Mouse (Mus musculus): ENCODE measurements around the gene Ptprf. TPM values are rescaled to one million over a fixed set of nuclear protein-coding genes. Genes with fewer than 3 reads are reported as not detected.

The Ptprf gene
- polyA plus RNA-seq, 1 experiment from 2014 or later = 73.4 TPM

DNA sequence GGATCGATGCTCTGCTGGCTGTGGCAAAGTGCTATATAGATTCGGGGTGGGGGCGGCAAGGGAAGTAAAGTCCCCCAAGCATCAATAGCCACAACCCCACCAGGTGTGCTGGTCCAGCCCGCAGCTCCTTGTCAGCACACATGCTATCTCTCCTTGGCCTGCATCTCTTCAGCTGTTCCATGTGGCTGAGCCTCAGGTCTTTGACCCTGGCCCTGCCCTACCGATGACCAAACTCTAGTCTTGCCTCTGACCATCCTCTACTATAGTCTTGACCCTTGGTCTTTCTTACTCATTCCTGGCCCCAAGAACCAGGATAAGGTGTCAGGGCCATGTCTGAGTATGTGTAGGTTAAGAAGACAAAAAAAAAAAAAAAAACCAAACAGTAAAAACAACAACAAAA, 33.2 kb downstream of the Ptprf start:
- H3K36me3 ChIP-seq (ENCODE audit: control insufficient read depth, insufficient read depth, low read length) = peaks cover 47% of the 10 kb centered on the region
- H3K4me2 ChIP-seq (ENCODE audit: low read length) = no peak overlapping the region
- WGBS = 95% methylated on average over 5 of the region's 5 CpGs
- no peak overlapping the region for H3K9ac ChIP-seq (replicated peaks; ENCODE audit: low read length)
- H3K27me3 ChIP-seq (ENCODE audit: control insufficient read depth, insufficient read depth, low read length) = no peaks in the 10 kb centered on the region
- peaks cover 38% of the 10 kb centered on the region for H3K4me1 ChIP-seq (ENCODE audit: control insufficient read depth, insufficient read depth, low read length)
- no peak for DNase-seq
- H3K9me3 ChIP-seq (ENCODE audit: control insufficient read depth, low read length) = no peaks in the 10 kb centered on the region
- H3K27ac ChIP-seq (replicated peaks; ENCODE audit: low read depth, low read length) = no peak overlapping the region
- H3K4me3 ChIP-seq (replicated peaks; ENCODE audit: low read depth, low read length) = no peak overlapping the region
- ATAC-seq (ENCODE audit: low FRiP score, low TSS enrichment) = no peak

- 88% methylated on average over 10 of the region's 10 CpGs for WGBS
- no peak for ATAC-seq (ENCODE audit: low FRiP score, low TSS enrichment)
- peaks cover 32% of the 10 kb centered on the region for H3K4me1 ChIP-seq (ENCODE audit: control insufficient read depth, insufficient read depth, low read length)
- no peak overlapping the region for H3K9ac ChIP-seq (replicated peaks; ENCODE audit: low read length)
- 0 out of 2 replicates have a peak overlapping the region, but pooled peaks have one; percentile 60 for H3K27ac ChIP-seq (replicated peaks; ENCODE audit: low read depth, low read length)
- DNase-seq = no peak
- H3K4me3 ChIP-seq (replicated peaks; ENCODE audit: low read depth, low read length) = no peak overlapping the region
- H3K9me3 ChIP-seq (ENCODE audit: control insufficient read depth, low read length) = no peaks in the 10 kb centered on the region
- no peaks in the 10 kb centered on the region for H3K27me3 ChIP-seq (ENCODE audit: control insufficient read depth, insufficient read depth, low read length)
- H3K36me3 ChIP-seq (ENCODE audit: control insufficient read depth, insufficient read depth, low read length) = peaks cover 50% of the 10 kb centered on the region
- no peak overlapping the region for H3K4me2 ChIP-seq (ENCODE audit: low read length)
Measured at GRCm38 (mm10) chr4:118257416-118257815, 33.8 kb downstream of the Ptprf start.

GRCm38 (mm10) chr4:118256217-118256616, 35.0 kb downstream of the Ptprf start:
- H3K9ac ChIP-seq (replicated peaks; ENCODE audit: low read length) = no peak overlapping the region
- H3K27ac ChIP-seq (replicated peaks; ENCODE audit: low read depth, low read length) = peak overlapping the region; percentile 60
- 62% methylated on average over 12 of the region's 12 CpGs for WGBS
- ATAC-seq (ENCODE audit: low FRiP score, low TSS enrichment) (no peak), DNase-seq (peak; percentile 42)
- peaks cover 62% of the 10 kb centered on the region for H3K36me3 ChIP-seq (ENCODE audit: control insufficient read depth, insufficient read depth, low read length)
- H3K9me3 ChIP-seq (ENCODE audit: control insufficient read depth, low read length) = no peaks in the 10 kb centered on the region
- peaks cover 20% of the 10 kb centered on the region for H3K4me1 ChIP-seq (ENCODE audit: control insufficient read depth, insufficient read depth, low read length)
- no peak overlapping the region for H3K4me2 ChIP-seq (ENCODE audit: low read length)
- no peak overlapping the region for H3K4me3 ChIP-seq (replicated peaks; ENCODE audit: low read depth, low read length)
- H3K27me3 ChIP-seq (ENCODE audit: control insufficient read depth, insufficient read depth, low read length) = no peaks in the 10 kb centered on the region

GRCm38 (mm10) chr4:118254953-118255352, 36.3 kb downstream of the Ptprf start:
- 90% methylated on average over 5 of the region's 5 CpGs for WGBS
- Histone ChIP-seq H3K4me1 (ENCODE audit: control insufficient read depth, insufficient read depth, low read length) (peaks cover 7% of the 10 kb centered on the region), H3K27me3 (ENCODE audit: control insufficient read depth, insufficient read depth, low read length) (no peaks in the 10 kb centered on the region), H3K36me3 (ENCODE audit: control insufficient read depth, insufficient read depth, low read length) (peaks cover 74% of the 10 kb centered on the region), H3K27ac (replicated peaks; ENCODE audit: low read depth, low read length) (no peak overlapping the region), H3K9ac (replicated peaks; ENCODE audit: low read length) (no peak overlapping the region), H3K4me2 (ENCODE audit: low read length) (no peak overlapping the region), H3K9me3 (ENCODE audit: control insufficient read depth, low read length) (no peaks in the 10 kb centered on the region), H3K4me3 (replicated peaks; ENCODE audit: low read depth, low read length) (no peak overlapping the region)
- no peak for DNase-seq
- ATAC-seq (ENCODE audit: low FRiP score, low TSS enrichment) = no peak

DNA sequence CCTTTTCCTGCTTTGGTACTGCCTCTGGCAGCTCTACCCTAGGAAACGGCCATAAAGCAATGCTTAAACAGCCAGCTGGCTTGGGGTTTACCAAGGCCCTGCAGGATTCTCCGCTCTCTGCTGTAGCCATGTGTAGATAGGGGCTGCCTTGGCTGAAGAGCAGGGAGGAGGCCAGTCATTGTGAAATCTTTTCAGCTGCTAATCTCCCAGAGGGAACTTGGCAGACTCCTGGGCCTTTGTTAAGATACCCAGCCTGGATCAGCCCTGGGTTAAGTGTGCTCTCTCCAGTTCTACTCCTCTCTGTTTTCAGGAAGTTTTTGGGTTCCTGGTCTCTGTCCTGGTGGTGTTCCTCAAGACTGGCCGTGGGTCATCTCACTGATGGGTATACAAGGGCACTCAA, 43.9 kb downstream of the Ptprf start:
- WGBS = 69% methylated on average over 3 of the region's 3 CpGs
- no peak overlapping the region for H3K4me2 ChIP-seq (ENCODE audit: low read length)
- H3K36me3 ChIP-seq (ENCODE audit: control insufficient read depth, insufficient read depth, low read length) = peaks cover 69% of the 10 kb centered on the region
- DNase-seq (peak; percentile 42), ATAC-seq (ENCODE audit: low FRiP score, low TSS enrichment) (no peak)
- no peak overlapping the region for H3K9ac ChIP-seq (replicated peaks; ENCODE audit: low read length)
- 0 out of 2 replicates have a peak overlapping the region, but pooled peaks have one; percentile 41 for H3K27ac ChIP-seq (replicated peaks; ENCODE audit: low read depth, low read length)
- no peaks in the 10 kb centered on the region for H3K9me3 ChIP-seq (ENCODE audit: control insufficient read depth, low read length)
- no peak overlapping the region for H3K4me3 ChIP-seq (replicated peaks; ENCODE audit: low read depth, low read length)
- H3K4me1 ChIP-seq (ENCODE audit: control insufficient read depth, insufficient read depth, low read length) = 0 out of 2 replicates have a peak, but pooled peaks cover 3% of the 10 kb centered on the region
- H3K27me3 ChIP-seq (ENCODE audit: control insufficient read depth, insufficient read depth, low read length) = no peaks in the 10 kb centered on the region

GRCm38 (mm10) chr4:118245847-118246246, 45.4 kb downstream of the Ptprf start:
- Histone ChIP-seq H3K4me1 (ENCODE audit: control insufficient read depth, insufficient read depth, low read length) (0 out of 2 replicates have a peak, but pooled peaks cover 3% of the 10 kb centered on the region), H3K4me2 (ENCODE audit: low read length) (no peak overlapping the region), H3K9ac (replicated peaks; ENCODE audit: low read length) (no peak overlapping the region), H3K36me3 (ENCODE audit: control insufficient read depth, insufficient read depth, low read length) (peaks cover 57% of the 10 kb centered on the region), H3K9me3 (ENCODE audit: control insufficient read depth, low read length) (no peaks in the 10 kb centered on the region), H3K4me3 (replicated peaks; ENCODE audit: low read depth, low read length) (no peak overlapping the region), H3K27ac (replicated peaks; ENCODE audit: low read depth, low read length) (no peak overlapping the region), H3K27me3 (ENCODE audit: control insufficient read depth, insufficient read depth, low read length) (no peaks in the 10 kb centered on the region)
- no peak for ATAC-seq (ENCODE audit: low FRiP score, low TSS enrichment)
- 93% methylated on average over 14 of the region's 14 CpGs for WGBS
- no peak for DNase-seq

DNA sequence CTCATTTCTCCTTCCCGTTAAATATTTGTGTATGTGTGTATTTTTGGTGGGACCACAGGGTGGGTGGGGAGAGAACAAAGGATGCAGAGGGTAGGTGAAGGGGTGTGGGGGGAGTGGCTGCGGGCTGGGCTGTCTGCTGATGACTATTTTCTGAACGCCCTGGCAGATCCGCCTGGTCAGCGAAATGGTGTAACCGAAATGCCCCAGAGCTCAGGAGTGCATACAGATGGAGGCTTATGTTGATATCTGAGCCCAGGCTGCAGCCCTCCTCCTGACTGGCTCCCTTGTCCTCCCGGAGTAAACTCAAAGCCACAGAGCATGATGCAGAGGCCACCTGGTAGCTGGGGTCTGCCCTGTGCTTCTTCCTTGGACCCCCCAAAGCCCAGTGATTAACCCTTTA, 47.4 kb downstream of the Ptprf start:
- ATAC-seq (ENCODE audit: low FRiP score, low TSS enrichment) (no peak), DNase-seq (peak; percentile 33)
- Histone ChIP-seq H3K4me1 (ENCODE audit: control insufficient read depth, insufficient read depth, low read length) (no peaks in the 10 kb centered on the region), H3K36me3 (ENCODE audit: control insufficient read depth, insufficient read depth, low read length) (peaks cover 46% of the 10 kb centered on the region), H3K4me3 (replicated peaks; ENCODE audit: low read depth, low read length) (no peak overlapping the region), H3K27me3 (ENCODE audit: control insufficient read depth, insufficient read depth, low read length) (no peaks in the 10 kb centered on the region), H3K9ac (replicated peaks; ENCODE audit: low read length) (no peak overlapping the region), H3K9me3 (ENCODE audit: control insufficient read depth, low read length) (no peaks in the 10 kb centered on the region), H3K27ac (replicated peaks; ENCODE audit: low read depth, low read length) (peak overlapping the region; percentile 63), H3K4me2 (ENCODE audit: low read length) (no peak overlapping the region)
- WGBS = 58% methylated on average over 7 of the region's 7 CpGs

DNA sequence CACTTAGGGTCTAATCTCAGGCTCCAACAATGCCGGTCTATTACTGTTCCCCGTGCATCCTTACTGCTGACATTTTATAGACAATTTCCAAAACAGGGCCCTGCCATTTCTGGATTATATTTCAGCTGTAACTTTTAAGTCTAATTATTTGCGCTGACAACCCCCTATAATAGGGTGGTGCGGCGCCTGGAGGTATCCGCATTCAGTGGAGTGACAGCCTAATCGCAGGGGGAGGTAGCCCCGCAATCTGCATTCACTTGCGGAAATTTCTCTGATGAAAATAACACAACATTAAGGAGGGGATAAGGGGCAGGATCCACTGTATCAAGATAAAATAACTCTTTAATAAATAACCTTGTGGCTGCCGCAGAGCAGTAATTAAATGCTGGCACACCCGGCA, 47.9 kb downstream of the Ptprf start:
- peak overlapping the region; percentile 63; the same call in 1 of the 2 replicates for H3K27ac ChIP-seq (replicated peaks; ENCODE audit: low read depth, low read length)

GRCm38 (mm10) chr4:118239960-118240689, 51.1 kb downstream of the Ptprf start:
- no peak for DNase-seq
- WGBS = 95% methylated on average over 15 of the region's 16 CpGs
- Histone ChIP-seq H3K36me3 (ENCODE audit: control insufficient read depth, insufficient read depth, low read length) (peaks cover 48% of the 10 kb centered on the region), H3K9ac (replicated peaks; ENCODE audit: low read length) (no peak overlapping the region), H3K4me1 (ENCODE audit: control insufficient read depth, insufficient read depth, low read length) (no peaks in the 10 kb centered on the region), H3K4me3 (replicated peaks; ENCODE audit: low read depth, low read length) (no peak overlapping the region), H3K4me2 (ENCODE audit: low read length) (no peak overlapping the region), H3K9me3 (ENCODE audit: control insufficient read depth, low read length) (no peaks in the 10 kb centered on the region), H3K27me3 (ENCODE audit: control insufficient read depth, insufficient read depth, low read length) (no peaks in the 10 kb centered on the region), H3K27ac (replicated peaks; ENCODE audit: low read depth, low read length) (no peak overlapping the region)
- ATAC-seq (ENCODE audit: low FRiP score, low TSS enrichment) = no peak

More for the DNA sequence above, 47.9 kb downstream of the Ptprf start:
- Histone ChIP-seq H3K4me2 (ENCODE audit: low read length) (no peak overlapping the region), H3K27me3 (ENCODE audit: control insufficient read depth, insufficient read depth, low read length) (no peaks in the 10 kb centered on the region), H3K4me3 (replicated peaks; ENCODE audit: low read depth, low read length) (no peak overlapping the region), H3K4me1 (ENCODE audit: control insufficient read depth, insufficient read depth, low read length) (no peaks in the 10 kb centered on the region), H3K36me3 (ENCODE audit: control insufficient read depth, insufficient read depth, low read length) (peaks cover 44% of the 10 kb centered on the region), H3K9ac (replicated peaks; ENCODE audit: low read length) (no peak overlapping the region), H3K9me3 (ENCODE audit: control insufficient read depth, low read length) (no peaks in the 10 kb centered on the region)
- 75% methylated on average over 11 of the region's 11 CpGs for WGBS
- peak; percentile 13 for DNase-seq
- no peak for ATAC-seq (ENCODE audit: low FRiP score, low TSS enrichment)
